Mouse (Mus musculus) liver, postnatal 0 days (tissue): ENCODE measurements around the gene Krt83.

Experiments
- CTCF ChIP-seq: sonication (generic); IDR thresholded peaks from 2 replicates; pipeline ENCODE4 v1.5.1; 2016; ENCODE audit warnings: antibody characterized with exemption, low read depth
- EP300 ChIP-seq: IDR thresholded peaks from 2 replicates; pipeline ENCODE4 v1.6.1; 2016; ENCODE audit warnings: antibody characterized with exemption, low read depth, mild to moderate bottlenecking

GRCm38 (mm10) chr15:101506896-101507758 lies 15.8 kb upstream of the Krt83 start:
- TF ChIP-seq CTCF (no peak), EP300 (no peak)
